Mouse (Mus musculus): ENCODE data around the gene Scnn1a. TPM values are rescaled to one million over a fixed set of nuclear protein-coding genes. Genes with fewer than 3 reads are reported as not detected.
A peak's percentile ranks its signal among the peaks of the same experiment; 100 is the strongest.

Scnn1a gene
- polyA plus RNA-seq, 1 experiment from 2014 or later = 2.6 TPM

DNA sequence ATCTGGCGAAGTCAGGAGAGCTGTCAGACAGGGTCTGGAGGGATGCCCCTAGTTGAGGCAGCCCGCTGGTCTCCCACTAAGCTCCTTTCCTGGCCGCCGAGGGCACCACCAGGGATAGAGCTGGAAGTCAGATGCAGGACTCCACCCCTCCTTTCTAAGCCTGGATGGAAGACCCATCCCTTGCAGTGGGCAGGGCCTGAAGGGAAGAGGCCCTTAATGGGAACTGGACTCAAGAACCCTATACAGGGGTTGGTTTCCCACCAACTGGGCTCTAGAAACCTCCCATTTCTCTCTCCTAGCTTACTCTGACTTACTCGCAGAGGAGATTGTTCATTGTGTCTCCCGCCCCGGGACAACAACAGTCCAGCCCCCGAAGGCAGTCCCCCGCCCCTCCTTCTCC, 59.3 kb downstream of the Scnn1a start:
- H3K4me3 ChIP-seq (ENCODE audit: low read depth, low read length) = peak overlapping the region; percentile 45
- peaks cover 25% of the 10 kb centered on the region for H3K4me1 ChIP-seq (ENCODE audit: control insufficient read depth, insufficient read depth, low read length)
- 9% methylated on average over 9 of the region's 9 CpGs for WGBS
- H3K4me2 ChIP-seq (replicated peaks; ENCODE audit: low read depth, low read length) = peak overlapping the region; percentile 80
- peaks cover 16% of the 10 kb centered on the region; the same call in 1 of the 2 replicates for H3K27me3 ChIP-seq (ENCODE audit: control insufficient read depth, insufficient read depth, low read length)
- no peaks in the 10 kb centered on the region for H3K9me3 ChIP-seq (ENCODE audit: control insufficient read depth, low read depth, low read length)
- no peak overlapping the region for H3K9ac ChIP-seq (replicated peaks; ENCODE audit: low read depth, low read length)
- no peak overlapping the region for H3K27ac ChIP-seq (ENCODE audit: low read length)
- no peaks in the 10 kb centered on the region for H3K36me3 ChIP-seq (ENCODE audit: control insufficient read depth, insufficient read depth, low read length)
- ATAC-seq (ENCODE audit: insufficient number of reproducible peaks, insufficient read depth, low FRiP score, low read depth) = no peak

DNA sequence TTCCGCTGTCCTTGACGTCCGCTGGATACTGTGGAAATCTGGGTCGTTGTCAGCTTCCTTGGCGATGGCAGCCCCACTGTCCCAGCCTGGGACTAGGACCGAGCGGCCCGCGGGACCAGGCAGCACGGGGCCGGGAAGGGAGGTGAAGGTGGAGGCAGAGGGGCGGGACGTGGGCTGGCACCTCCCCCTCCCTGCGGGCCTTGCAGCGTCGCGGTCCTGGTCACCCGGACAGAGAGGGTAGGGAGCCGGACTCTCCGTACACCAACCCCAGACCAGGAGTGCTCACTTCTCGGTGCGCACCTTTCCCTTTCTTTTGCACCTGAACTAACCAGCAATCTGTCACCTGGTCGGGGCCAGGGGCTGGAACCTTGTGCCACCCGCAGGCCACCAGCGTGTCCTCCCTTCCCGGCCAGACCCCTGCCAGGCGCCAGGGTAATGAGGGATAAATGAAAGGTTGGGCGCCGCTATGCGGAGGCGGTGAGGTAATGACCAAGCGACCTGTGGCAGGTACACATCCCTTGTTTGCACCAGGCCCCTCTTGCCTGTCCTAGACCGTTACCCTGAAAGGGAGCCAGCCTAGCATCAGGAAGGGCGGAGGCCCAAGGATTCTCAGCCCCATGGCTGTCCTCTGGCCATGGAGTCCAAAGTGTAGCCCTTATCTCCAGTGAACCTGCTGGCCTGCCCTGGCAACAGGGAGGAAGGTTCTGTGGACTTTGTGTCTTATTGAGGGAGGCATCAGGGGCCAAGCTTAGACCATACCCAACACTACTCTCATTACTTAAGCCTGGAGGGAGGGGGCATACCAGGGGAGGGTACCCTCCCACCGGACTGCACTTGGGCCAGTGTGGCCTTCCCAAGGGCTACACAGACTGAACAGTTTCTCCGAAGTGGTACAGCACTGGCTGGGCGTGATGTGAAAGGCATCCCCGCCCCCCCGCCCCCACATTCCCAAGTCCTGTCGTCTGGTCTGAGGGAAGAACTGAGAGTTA, 60.2 kb downstream of the Scnn1a start, which contains the start of gene Plekhg6:
Plekhg6 (minus strand) TSS at position 422 of the 989 bp plus-strand sequence.
- peaks cover 25% of the 10 kb centered on the region for H3K4me1 ChIP-seq (ENCODE audit: control insufficient read depth, insufficient read depth, low read length)
- 9% methylated on average over 40 of the region's 40 CpGs for WGBS
- H3K27ac ChIP-seq (ENCODE audit: low read length) = no peak within 1 kb of the TSS
- H3K9ac ChIP-seq (replicated peaks; ENCODE audit: low read depth, low read length) = 0 out of 2 replicates have a peak within 1 kb of the TSS, but pooled peaks have one; percentile 14
- peaks cover 16% of the 10 kb centered on the region; the same call in 1 of the 2 replicates for H3K27me3 ChIP-seq (ENCODE audit: control insufficient read depth, insufficient read depth, low read length)
- ATAC-seq (ENCODE audit: insufficient number of reproducible peaks, insufficient read depth, low FRiP score, low read depth) = no peak
- H3K4me2 ChIP-seq (replicated peaks; ENCODE audit: low read depth, low read length) = peak within 1 kb of the TSS; percentile 80
- no peaks in the 10 kb centered on the region for H3K36me3 ChIP-seq (ENCODE audit: control insufficient read depth, insufficient read depth, low read length)
- H3K9me3 ChIP-seq (ENCODE audit: control insufficient read depth, low read depth, low read length) = no peaks in the 10 kb centered on the region
- H3K4me3 ChIP-seq (ENCODE audit: low read depth, low read length) = peak within 1 kb of the TSS; percentile 45

DNA sequence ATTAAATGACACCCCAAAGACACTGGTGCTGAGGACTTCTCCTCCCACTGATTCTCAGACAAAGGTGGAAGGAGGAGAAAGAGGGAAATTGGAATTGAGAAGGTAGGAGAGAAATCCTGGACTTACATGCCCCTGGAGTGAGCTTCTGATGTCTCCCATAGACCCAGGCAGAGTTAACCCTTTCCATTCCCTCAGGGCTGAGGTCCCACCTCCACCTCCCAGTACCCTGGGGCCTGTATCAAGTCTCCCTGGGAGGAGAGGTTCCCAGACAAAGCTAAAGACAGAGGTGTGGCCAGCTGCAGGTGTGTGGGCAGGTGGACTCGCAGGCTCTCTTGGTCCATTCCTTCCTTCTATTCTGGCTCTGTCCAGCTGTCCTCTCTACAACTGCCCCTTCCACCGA, 61.6 kb downstream of the Scnn1a start:
- Histone ChIP-seq H3K9ac (replicated peaks; ENCODE audit: low read depth, low read length) (no peak overlapping the region), H3K9me3 (ENCODE audit: control insufficient read depth, low read depth, low read length) (no peaks in the 10 kb centered on the region), H3K27me3 (ENCODE audit: control insufficient read depth, insufficient read depth, low read length) (peaks cover 16% of the 10 kb centered on the region; the same call in 1 of the 2 replicates), H3K4me1 (ENCODE audit: control insufficient read depth, insufficient read depth, low read length) (peaks cover 25% of the 10 kb centered on the region), H3K4me2 (replicated peaks; ENCODE audit: low read depth, low read length) (no peak overlapping the region), H3K36me3 (ENCODE audit: control insufficient read depth, insufficient read depth, low read length) (no peaks in the 10 kb centered on the region), H3K27ac (ENCODE audit: low read length) (no peak overlapping the region), H3K4me3 (ENCODE audit: low read depth, low read length) (no peak overlapping the region)
- 70% methylated on average over 2 of the region's 2 CpGs for WGBS
- no peak for ATAC-seq (ENCODE audit: insufficient number of reproducible peaks, insufficient read depth, low FRiP score, low read depth)

DNA sequence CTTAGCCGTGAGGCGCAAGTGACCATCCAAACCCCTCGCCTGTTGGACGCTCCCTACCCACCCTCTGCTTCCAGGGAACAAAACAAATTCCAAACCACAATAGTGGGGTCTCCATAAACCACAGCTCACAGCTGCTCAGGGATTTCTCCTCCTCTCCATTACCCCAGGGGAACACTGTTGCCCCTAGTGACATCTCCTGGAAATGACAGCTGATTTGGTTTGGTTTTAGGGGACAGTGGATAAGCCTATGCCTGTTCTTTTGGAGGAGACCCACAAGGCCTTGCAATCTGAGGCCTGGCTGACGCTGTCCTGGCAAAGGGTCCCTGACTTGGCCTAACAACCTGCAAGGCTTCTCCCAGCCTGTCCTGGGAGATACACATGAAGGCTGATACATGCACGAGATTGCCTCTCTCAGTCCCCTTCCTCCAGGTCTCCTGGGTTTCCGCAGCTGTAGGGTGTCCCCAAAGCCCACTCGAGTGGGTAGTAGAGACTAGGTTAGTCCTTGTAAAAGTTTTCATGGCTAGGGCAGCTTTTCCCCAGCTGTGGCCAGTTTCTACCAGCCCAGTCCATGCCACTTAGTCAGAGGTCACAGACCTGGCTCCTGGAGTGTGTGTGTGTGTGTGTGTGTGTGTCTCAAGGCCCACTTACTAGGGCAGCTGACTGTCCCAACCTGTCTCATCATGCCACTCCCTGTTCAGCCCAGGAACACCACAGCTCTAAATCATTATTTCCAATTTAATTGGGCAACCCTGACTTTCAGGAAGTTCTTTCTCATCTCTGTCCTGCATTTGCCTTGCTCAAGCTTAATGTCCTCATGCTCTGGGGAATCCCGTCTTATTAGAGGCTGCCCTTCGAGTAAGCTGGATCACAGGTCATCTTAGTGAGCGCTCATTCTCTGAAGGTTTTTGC, 64.9 kb downstream of the Scnn1a start:
- Histone ChIP-seq H3K9ac (replicated peaks; ENCODE audit: low read depth, low read length) (no peak overlapping the region), H3K36me3 (ENCODE audit: control insufficient read depth, insufficient read depth, low read length) (no peaks in the 10 kb centered on the region), H3K4me2 (replicated peaks; ENCODE audit: low read depth, low read length) (no peak overlapping the region), H3K4me3 (ENCODE audit: low read depth, low read length) (no peak overlapping the region), H3K9me3 (ENCODE audit: control insufficient read depth, low read depth, low read length) (no peaks in the 10 kb centered on the region), H3K27ac (ENCODE audit: low read length) (no peak overlapping the region), H3K27me3 (ENCODE audit: control insufficient read depth, insufficient read depth, low read length) (peaks cover 5% of the 10 kb centered on the region; the same call in 1 of the 2 replicates), H3K4me1 (ENCODE audit: control insufficient read depth, insufficient read depth, low read length) (peaks cover 3% of the 10 kb centered on the region; the same call in 1 of the 2 replicates)
- 65% methylated on average over 11 of the region's 11 CpGs for WGBS
- no peak for ATAC-seq (ENCODE audit: insufficient number of reproducible peaks, insufficient read depth, low FRiP score, low read depth)

DNA sequence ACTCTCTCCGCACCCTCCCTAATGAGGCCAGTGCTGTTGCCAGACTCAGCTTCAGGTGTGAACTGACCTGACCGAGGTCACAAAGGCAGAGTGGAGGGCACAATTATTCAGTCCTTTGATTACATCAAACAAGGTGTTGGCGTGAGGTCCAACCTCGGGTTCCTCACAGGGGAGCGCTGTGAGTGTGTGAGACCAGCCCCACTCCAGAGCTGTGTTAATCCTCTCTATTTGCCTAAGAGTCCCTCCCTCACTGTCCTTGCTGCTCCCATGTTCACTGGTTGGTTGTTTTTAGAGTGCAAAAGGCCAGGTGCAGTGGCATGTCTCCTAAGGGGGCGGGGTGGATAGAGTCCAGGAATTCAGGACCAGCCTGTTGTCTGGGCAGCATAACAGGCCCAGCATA, 65.6 kb downstream of the Scnn1a start:
- 45% methylated on average over 6 of the region's 6 CpGs for WGBS
- Histone ChIP-seq H3K9me3 (ENCODE audit: control insufficient read depth, low read depth, low read length) (no peaks in the 10 kb centered on the region), H3K36me3 (ENCODE audit: control insufficient read depth, insufficient read depth, low read length) (no peaks in the 10 kb centered on the region), H3K27ac (ENCODE audit: low read length) (no peak overlapping the region), H3K4me2 (replicated peaks; ENCODE audit: low read depth, low read length) (no peak overlapping the region), H3K27me3 (ENCODE audit: control insufficient read depth, insufficient read depth, low read length) (no peaks in the 10 kb centered on the region), H3K4me3 (ENCODE audit: low read depth, low read length) (no peak overlapping the region), H3K9ac (replicated peaks; ENCODE audit: low read depth, low read length) (no peak overlapping the region), H3K4me1 (ENCODE audit: control insufficient read depth, insufficient read depth, low read length) (no peaks in the 10 kb centered on the region)
- ATAC-seq (ENCODE audit: insufficient number of reproducible peaks, insufficient read depth, low FRiP score, low read depth) = no peak

DNA sequence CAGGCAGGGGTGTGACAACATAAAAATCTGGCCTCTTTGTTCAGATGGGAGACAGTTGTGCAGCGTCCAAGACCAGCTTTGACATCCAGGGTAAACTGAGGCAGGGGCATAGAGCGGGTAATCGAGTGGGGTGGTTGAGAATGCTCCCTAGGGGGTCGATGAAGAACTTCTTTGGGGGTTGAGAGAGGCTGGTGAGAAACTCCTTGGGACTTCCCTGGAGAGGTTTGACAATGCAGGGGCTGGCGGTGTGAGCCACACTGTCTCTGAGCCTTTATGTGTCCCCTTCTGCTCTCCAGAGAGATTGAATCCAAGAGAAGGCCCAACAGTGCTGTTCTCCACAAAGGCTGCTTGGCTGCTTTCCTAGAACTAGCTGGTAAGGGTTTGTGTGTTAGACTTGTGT, 69.4 kb downstream of the Scnn1a start:
- WGBS = 84% methylated on average over 5 of the region's 5 CpGs
- Histone ChIP-seq H3K4me3 (ENCODE audit: low read depth, low read length) (no peak overlapping the region), H3K4me2 (replicated peaks; ENCODE audit: low read depth, low read length) (no peak overlapping the region), H3K9me3 (ENCODE audit: control insufficient read depth, low read depth, low read length) (no peaks in the 10 kb centered on the region), H3K36me3 (ENCODE audit: control insufficient read depth, insufficient read depth, low read length) (no peaks in the 10 kb centered on the region), H3K4me1 (ENCODE audit: control insufficient read depth, insufficient read depth, low read length) (no peaks in the 10 kb centered on the region), H3K27ac (ENCODE audit: low read length) (no peak overlapping the region), H3K27me3 (ENCODE audit: control insufficient read depth, insufficient read depth, low read length) (no peaks in the 10 kb centered on the region), H3K9ac (replicated peaks; ENCODE audit: low read depth, low read length) (no peak overlapping the region)
- ATAC-seq (ENCODE audit: insufficient number of reproducible peaks, insufficient read depth, low FRiP score, low read depth) = no peak

Other genes starting within 250 kb of the Scnn1a start
- 70.9 and 78.7 TPM in 2 replicates for gene Chd4, start 224.7 kb upstream of the Scnn1a start, polyA plus RNA-seq (2014; fragmentation: Nextera tagmentation; extraction: Ambion mirVana)
- 52.3 and 55.4 TPM in 2 replicates for gene Nop2, start 188.8 kb upstream of the Scnn1a start, polyA plus RNA-seq (2014; fragmentation: Nextera tagmentation; extraction: Ambion mirVana)
- gene Iffo1, start 175.4 kb upstream of the Scnn1a start, polyA plus RNA-seq (2014; fragmentation: Nextera tagmentation; extraction: Ambion mirVana) = 7.4 and 9.2 TPM in 2 replicates
- gene Gapdh, start 154.2 kb upstream of the Scnn1a start, polyA plus RNA-seq (2014; fragmentation: Nextera tagmentation; extraction: Ambion mirVana) = 1,945 and 1,966 TPM in 2 replicates
- gene Ncapd2, start 129.0 kb upstream of the Scnn1a start, polyA plus RNA-seq (2014; fragmentation: Nextera tagmentation; extraction: Ambion mirVana) = 107 and 109 TPM in 2 replicates
- gene Mrpl51, start 128.9 kb upstream of the Scnn1a start, polyA plus RNA-seq (2014; fragmentation: Nextera tagmentation; extraction: Ambion mirVana) = 193 and 202 TPM in 2 replicates
- 3.4 and 3.7 TPM in 2 replicates for gene Vamp1, start 105.1 kb upstream of the Scnn1a start, polyA plus RNA-seq (2014; fragmentation: Nextera tagmentation; extraction: Ambion mirVana)
- 4.7 and 5.2 TPM in 2 replicates for gene Tapbpl, start 88.8 kb upstream of the Scnn1a start, polyA plus RNA-seq (2014; fragmentation: Nextera tagmentation; extraction: Ambion mirVana)
- 2.3 and 3.1 TPM in 2 replicates for gene Cd27, start 83.6 kb upstream of the Scnn1a start, polyA plus RNA-seq (2014; fragmentation: Nextera tagmentation; extraction: Ambion mirVana)
- 0.17 TPM in 1 of 2 replicates, not detected in the other for gene Tuba3a, start 34.6 kb upstream of the Scnn1a start, polyA plus RNA-seq (2014; fragmentation: Nextera tagmentation; extraction: Ambion mirVana)
- 55.1 and 62.6 TPM in 2 replicates for gene Ltbr, start 6.8 kb upstream of the Scnn1a start, polyA plus RNA-seq (2014; fragmentation: Nextera tagmentation; extraction: Ambion mirVana)
- 64.2 and 69.9 TPM in 2 replicates for gene Tnfrsf1a, start 28.7 kb downstream of the Scnn1a start, polyA plus RNA-seq (2014; fragmentation: Nextera tagmentation; extraction: Ambion mirVana)
- gene Plekhg6, start 60.1 kb downstream of the Scnn1a start, polyA plus RNA-seq (2014; fragmentation: Nextera tagmentation; extraction: Ambion mirVana) = 1.7 and 2.1 TPM in 2 replicates
- gene Cd9, start 174.1 kb downstream of the Scnn1a start, polyA plus RNA-seq (2014; fragmentation: Nextera tagmentation; extraction: Ambion mirVana) = 286 and 302 TPM in 2 replicates
- gene Vwf, start 226.1 kb downstream of the Scnn1a start, polyA plus RNA-seq (2014; fragmentation: Nextera tagmentation; extraction: Ambion mirVana) = 7.5 and 9.8 TPM in 2 replicates

All from stomach, embryonic 14.5 days (tissue).